Mouse (Mus musculus): ENCODE measurements around the gene Mnd1. TPM values are rescaled to one million over a fixed set of nuclear protein-coding genes. Genes with fewer than 3 reads are reported as not detected.
A peak's percentile ranks its signal among the peaks of the same experiment; 100 is the strongest.

Gene Mnd1
- polyA plus RNA-seq, 1 experiment, result 21.4 TPM

DNA sequence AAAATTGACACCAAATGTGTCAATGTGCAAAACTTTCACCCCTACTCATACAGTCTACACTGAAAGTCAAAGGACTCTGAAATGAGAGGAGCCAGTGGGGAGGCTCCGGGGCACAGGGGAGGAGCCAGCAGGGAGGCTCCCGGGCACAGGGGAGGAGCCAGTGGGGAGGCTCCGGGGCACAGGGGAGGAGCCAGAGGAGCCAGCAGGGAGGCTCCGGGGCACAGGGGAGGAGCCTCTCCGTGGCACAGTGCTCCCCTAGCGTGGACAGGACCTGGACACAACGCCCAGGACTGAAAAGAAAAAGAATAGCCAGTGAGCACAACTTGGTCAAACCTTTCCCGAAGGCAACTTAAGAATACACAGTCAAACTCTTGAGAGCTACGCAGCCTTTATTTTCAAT, 20.2 kb downstream of the Mnd1 start:
- Histone ChIP-seq H3K4me3 (ENCODE audit: insufficient read depth, low read depth, low read length) (peak overlapping the region; percentile 39), H3K27ac (replicated peaks; ENCODE audit: low read depth, low read length) (peak overlapping the region; percentile 73), H3K4me1 (ENCODE audit: control insufficient read depth, insufficient read depth, insufficient read length, low read length) (0 out of 2 replicates have a peak, but pooled peaks cover 2% of the 10 kb centered on the region)

DNA sequence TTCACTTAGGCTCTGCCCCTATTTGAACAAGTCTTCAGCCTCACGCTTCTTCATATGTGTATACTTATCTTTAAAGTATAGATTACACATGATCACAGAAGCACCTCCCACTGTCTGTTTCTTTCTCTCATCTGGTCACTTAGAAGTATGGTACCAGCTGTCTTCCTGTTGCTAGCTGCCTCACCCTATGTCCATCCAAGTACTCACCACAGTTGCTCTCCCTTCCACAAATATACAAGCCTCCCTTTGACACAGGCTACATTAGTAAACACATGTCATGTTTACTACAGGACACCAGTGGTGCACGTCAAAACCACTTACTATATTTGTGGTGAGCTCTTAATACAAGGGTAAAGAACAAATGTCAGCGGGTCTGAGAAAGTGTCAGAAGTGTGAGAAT, 24.2 kb downstream of the Mnd1 start:
- H3K4me1 ChIP-seq (ENCODE audit: control insufficient read depth, insufficient read depth, insufficient read length, low read length), result peaks cover 8% of the 10 kb centered on the region; the same call in 1 of the 2 replicates
- no peak overlapping the region for H3K4me3 ChIP-seq (ENCODE audit: insufficient read depth, low read depth, low read length)
- H3K27ac ChIP-seq (replicated peaks; ENCODE audit: low read depth, low read length), result no peak overlapping the region

DNA sequence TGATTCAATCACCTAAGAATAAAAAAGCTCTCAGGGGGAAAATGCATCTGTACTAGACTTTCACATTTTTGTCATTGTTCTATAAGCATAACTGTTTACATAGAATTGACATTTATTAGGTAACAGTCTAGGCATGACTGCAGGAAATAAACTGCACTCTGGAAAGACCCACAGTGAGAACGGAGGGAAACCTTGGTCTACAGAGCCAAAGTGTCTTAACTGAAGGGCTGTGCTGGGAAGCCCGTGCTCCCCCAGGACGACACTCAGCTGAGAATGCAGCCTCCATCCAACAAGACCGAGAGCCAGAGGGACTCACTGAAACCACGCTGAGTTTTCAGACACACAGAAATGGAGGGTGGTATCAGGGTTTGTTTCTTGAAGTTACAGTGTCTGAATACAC, 24.8 kb downstream of the Mnd1 start:
- Histone ChIP-seq H3K27ac (replicated peaks; ENCODE audit: low read depth, low read length) (no peak overlapping the region), H3K4me3 (ENCODE audit: insufficient read depth, low read depth, low read length) (no peak overlapping the region), H3K4me1 (ENCODE audit: control insufficient read depth, insufficient read depth, insufficient read length, low read length) (peaks cover 7% of the 10 kb centered on the region; the same call in 1 of the 2 replicates)

DNA sequence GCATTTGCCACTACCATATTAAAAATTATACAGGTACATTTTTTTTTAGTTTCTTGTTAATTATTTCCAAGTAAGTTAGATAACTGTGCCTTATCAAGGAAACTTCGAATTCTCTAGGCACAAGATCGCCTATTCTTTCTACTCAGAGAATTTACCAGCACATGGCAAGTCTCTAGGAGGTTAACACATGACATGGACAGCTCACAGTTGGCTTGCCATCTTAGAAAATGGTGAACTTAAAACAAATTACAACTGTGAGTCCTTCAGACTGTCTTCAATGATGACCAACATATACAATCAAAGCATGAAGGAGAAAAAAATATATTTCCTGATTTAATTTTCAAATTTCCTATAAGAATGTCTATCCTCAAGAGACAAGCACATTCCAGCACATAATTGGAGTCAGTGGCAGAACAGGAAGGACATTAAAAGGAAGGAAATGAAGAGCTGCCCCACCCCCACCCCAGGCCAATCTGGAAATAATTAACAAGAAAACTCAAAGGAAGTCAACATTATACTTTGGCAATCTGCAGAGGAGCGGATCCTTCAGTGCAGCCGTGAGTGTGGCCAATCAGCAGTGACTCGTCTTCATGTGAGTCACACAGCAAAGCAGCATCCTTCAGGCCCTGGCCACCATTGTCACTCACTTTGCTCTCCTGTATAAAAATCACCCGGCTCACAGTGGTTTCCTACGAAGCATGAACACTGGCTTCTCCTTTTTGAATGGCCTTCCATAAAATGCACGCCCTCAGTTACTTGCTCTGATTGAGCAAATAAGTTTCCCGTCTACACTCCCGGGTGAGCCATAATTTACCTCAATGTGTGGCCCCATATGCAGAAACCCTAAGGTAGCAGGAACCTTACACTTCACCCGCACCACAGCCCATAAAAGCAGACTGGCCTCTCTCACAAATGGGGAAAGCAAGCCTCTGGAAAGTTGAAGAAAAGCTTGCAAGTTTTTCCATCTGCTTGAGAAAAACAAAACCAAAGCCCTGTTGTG, 26.4 kb downstream of the Mnd1 start:
- Histone ChIP-seq H3K27ac (replicated peaks; ENCODE audit: low read depth, low read length) (peak overlapping the region; percentile 47; the same call in 1 of the 2 replicates), H3K4me1 (ENCODE audit: control insufficient read depth, insufficient read depth, insufficient read length, low read length) (peaks cover 6% of the 10 kb centered on the region; the same call in 1 of the 2 replicates), H3K4me3 (ENCODE audit: insufficient read depth, low read depth, low read length) (no peak overlapping the region)

DNA sequence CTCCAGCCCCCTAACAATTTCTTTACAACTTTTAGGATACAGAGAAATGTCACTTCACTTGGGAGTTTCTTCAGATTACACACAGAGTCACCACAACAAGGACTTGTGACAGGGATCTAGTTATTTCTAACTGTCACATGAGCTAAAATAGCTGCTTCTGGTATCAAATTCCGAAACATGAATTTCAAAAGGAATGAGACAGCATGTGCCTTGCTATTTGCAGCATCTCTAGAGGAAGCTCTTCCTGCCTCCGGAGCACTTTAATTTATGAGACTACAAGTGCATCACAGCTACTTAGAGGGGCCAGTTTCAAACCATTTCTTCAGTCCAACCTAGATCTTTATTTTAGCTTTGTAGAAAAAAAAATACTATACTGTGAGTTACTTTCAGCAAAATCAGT, 28.2 kb downstream of the Mnd1 start:
- H3K4me3 ChIP-seq (ENCODE audit: insufficient read depth, low read depth, low read length), result no peak overlapping the region
- peaks cover 6% of the 10 kb centered on the region; the same call in 1 of the 2 replicates for H3K4me1 ChIP-seq (ENCODE audit: control insufficient read depth, insufficient read depth, insufficient read length, low read length)
- no peak overlapping the region for H3K27ac ChIP-seq (replicated peaks; ENCODE audit: low read depth, low read length)

DNA sequence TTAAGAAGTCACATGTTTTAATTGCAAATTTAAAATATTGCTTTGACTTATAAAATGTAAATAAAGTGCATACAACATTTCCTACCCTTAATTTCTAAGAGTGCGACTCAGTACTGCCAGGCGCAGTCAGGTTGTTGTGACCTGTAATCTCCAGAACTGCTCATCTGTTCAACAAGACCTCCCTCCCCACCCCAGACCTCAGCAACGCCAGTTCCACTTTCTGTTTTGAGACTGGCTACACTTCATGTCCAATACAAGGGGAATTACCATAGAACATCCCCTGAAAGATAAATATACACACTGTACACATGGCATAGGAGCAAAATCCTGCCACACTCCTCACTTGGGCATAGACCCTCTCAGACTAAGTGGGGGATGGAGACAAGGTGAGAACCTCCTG, 28.9 kb downstream of the Mnd1 start:
- Histone ChIP-seq H3K4me1 (ENCODE audit: control insufficient read depth, insufficient read depth, insufficient read length, low read length) (peaks cover 6% of the 10 kb centered on the region; the same call in 1 of the 2 replicates), H3K4me3 (ENCODE audit: insufficient read depth, low read depth, low read length) (no peak overlapping the region), H3K27ac (replicated peaks; ENCODE audit: low read depth, low read length) (no peak overlapping the region)

DNA sequence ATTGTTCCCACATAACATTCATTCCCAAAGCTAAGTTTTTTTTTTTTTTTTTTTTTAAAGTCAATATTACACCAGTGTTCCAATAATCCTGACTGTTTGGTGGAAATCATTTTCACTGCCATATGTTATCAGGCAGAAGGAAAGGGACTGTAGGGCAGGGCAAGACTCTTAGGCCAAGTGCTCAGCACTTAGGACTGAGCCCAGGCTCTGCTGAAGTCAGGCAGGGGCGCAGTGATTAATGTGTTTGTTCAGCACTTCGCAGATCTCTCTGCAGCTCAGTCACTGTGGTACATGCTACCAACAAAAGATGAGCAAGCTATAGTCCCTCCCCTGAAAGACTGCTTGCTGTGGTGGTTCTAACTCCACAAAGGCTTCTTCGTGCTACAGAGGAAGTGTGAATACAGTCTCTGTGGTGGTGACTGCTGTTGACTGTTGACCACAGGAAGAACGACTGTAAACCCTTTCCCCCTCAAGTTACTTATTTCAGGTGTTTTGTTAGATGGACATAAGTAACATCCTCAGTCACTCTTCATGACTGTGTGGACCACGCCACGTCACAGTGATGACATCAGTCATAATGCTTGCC, 29.8 kb downstream of the Mnd1 start:
- Histone ChIP-seq H3K4me1 (ENCODE audit: control insufficient read depth, insufficient read depth, insufficient read length, low read length) (peaks cover 6% of the 10 kb centered on the region; the same call in 1 of the 2 replicates), H3K4me3 (ENCODE audit: insufficient read depth, low read depth, low read length) (no peak overlapping the region), H3K27ac (replicated peaks; ENCODE audit: low read depth, low read length) (no peak overlapping the region)

DNA sequence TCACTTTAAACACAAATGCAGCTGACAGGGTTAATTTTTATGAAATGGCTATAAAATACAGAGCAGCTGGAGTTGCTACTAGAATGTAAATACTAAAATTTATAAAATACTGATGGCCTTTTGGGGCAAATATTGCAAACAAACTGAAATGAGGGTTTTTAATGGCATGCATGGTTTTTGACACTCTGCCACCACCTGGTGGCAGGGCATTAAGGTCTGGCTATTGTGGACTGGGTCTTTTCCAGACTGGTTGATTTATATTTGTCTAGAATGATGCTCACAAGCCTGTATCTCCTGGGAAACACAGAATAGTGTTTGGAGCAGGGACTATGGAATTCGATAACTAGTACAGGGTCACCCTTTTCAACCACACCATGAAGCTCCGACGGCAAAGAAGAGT, 32.1 kb downstream of the Mnd1 start:
- Histone ChIP-seq H3K27ac (replicated peaks; ENCODE audit: low read depth, low read length) (no peak overlapping the region), H3K4me1 (ENCODE audit: control insufficient read depth, insufficient read depth, insufficient read length, low read length) (no peaks in the 10 kb centered on the region), H3K4me3 (ENCODE audit: insufficient read depth, low read depth, low read length) (no peak overlapping the region)

DNA sequence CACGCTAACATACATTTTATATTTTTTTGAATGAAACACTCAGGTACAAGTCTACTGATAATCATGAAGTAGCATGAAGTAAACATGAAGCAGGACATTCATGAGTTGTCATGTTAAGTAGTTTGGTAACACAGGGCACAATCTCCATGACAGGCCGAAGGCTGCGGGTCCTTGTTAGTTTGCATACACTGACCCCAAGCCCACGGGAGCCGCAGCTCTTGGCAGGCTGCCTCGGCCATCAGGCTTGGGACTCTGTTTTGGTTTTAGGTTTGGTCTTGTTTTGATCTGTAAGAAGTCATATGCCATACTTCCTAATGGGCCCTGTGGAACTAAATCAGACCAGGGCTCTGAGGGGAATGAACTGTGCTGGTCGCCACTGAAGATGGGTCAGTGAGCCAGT, 36.9 kb downstream of the Mnd1 start:
- H3K27ac ChIP-seq (replicated peaks; ENCODE audit: low read depth, low read length), result no peak overlapping the region
- H3K4me3 ChIP-seq (ENCODE audit: insufficient read depth, low read depth, low read length), result no peak overlapping the region

DNA sequence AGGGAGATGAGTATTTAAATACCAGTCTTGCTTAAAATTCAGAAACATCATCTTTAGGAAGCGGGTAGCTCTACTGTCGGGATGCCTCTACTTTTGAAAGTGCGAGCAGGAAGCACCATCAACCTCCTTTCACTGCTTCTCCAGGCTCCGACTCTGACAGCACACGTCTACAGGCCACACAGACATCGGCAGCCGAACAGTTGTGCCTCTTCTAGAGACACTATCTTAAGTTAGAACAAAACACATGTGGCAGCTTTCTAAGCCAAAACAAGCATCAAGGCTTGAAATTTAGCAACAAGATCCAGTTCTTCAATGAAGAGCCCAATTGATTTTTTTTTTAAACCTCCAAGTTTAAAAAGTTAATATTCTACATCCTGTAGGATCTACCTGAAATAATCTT, 37.4 kb downstream of the Mnd1 start:
- Histone ChIP-seq H3K4me3 (ENCODE audit: insufficient read depth, low read depth, low read length) (no peak overlapping the region), H3K4me1 (ENCODE audit: control insufficient read depth, insufficient read depth, insufficient read length, low read length) (no peaks in the 10 kb centered on the region), H3K27ac (replicated peaks; ENCODE audit: low read depth, low read length) (no peak overlapping the region)

More for the DNA sequence above, 36.9 kb downstream of the Mnd1 start:
- H3K4me1 ChIP-seq (ENCODE audit: control insufficient read depth, insufficient read depth, insufficient read length, low read length), result no peaks in the 10 kb centered on the region

DNA sequence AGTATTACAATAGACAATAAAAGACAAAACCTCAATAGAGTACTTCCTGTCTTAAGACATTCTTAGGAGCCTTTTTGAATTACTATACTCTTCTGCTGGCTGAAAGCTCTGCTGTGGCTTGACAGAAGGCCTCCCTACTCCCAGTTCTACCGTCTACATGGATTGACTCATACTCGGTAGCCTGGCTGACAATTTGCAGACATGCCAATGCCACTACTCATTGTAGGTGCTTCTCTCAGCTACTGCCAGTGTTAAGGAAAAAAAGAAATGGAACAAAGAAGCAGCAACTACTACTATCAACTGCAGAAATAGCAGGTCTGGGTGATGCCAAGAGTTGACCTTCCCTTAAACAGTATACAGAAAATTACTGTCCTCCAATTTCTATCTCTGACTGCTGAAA, 47.0 kb downstream of the Mnd1 start:
- Histone ChIP-seq H3K4me3 (ENCODE audit: insufficient read depth, low read depth, low read length) (no peak overlapping the region), H3K27ac (replicated peaks; ENCODE audit: low read depth, low read length) (no peak overlapping the region), H3K4me1 (ENCODE audit: control insufficient read depth, insufficient read depth, insufficient read length, low read length) (no peaks in the 10 kb centered on the region)

DNA sequence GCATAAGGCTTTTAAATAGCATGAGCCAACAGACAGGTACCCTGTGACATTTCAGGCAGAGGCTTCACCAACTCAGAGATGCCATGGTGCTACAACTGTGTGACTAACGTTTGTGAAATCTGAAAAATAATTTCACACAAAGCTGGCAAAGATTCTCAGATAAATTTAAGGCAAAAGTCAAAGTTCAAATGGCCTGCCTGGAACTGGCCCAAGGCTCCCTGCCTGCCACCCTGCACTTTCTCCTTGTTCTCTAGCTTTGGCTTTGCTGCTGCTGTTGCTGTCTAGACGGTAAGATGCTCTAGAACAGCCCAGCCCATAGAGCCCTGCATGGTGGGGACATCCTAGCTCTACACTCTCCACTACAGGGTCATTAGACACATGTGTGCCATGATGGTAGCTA, 49.5 kb downstream of the Mnd1 start:
- H3K27ac ChIP-seq (replicated peaks; ENCODE audit: low read depth, low read length), result no peak overlapping the region

DNA sequence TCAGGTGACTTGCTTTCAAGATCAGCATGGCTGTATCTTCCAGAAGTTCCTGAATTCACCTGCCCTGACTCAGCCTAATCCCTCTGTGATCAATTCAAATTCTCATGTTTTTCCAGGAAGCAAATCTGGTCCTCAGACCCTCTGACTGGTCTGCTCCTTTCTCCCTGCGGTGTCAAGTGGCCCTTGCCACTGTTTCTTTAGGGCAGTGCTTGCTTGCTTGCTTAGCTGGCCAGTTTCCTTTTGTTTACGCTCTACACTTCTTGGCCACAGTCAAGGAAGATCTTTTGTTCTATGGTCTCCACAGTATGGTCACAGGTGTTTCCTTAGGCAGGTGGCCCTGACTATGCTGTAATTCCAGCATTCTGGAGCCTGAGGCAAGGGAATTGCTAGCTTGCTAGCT, 52.0 kb downstream of the Mnd1 start:
- Histone ChIP-seq H3K4me3 (ENCODE audit: insufficient read depth, low read depth, low read length) (no peak overlapping the region), H3K4me1 (ENCODE audit: control insufficient read depth, insufficient read depth, insufficient read length, low read length) (no peaks in the 10 kb centered on the region), H3K27ac (replicated peaks; ENCODE audit: low read depth, low read length) (no peak overlapping the region)

More for the DNA sequence above, 49.5 kb downstream of the Mnd1 start:
- H3K4me3 ChIP-seq (ENCODE audit: insufficient read depth, low read depth, low read length), result no peak overlapping the region
- H3K4me1 ChIP-seq (ENCODE audit: control insufficient read depth, insufficient read depth, insufficient read length, low read length), result no peaks in the 10 kb centered on the region

DNA sequence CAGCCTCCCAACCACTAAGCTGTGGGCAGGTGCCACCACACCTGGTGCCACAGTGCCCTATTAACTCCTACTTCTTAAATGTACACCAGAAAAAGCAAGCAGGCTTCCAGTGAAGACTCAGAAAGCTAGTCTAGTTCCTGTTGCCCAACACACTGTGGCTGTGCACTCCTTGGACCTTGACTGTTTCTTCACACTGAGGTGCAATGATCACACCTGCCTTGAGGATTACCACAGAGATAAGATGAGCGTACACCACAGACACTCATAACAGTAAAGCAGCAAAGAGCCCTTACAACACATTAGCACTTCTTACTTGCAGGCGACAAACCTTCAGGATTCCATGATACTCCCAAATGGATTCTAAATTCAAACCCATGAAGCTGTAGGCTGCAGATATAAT, 62.7 kb downstream of the Mnd1 start:
- H3K4me3 ChIP-seq (ENCODE audit: insufficient read depth, low read depth, low read length), result no peak overlapping the region
- no peaks in the 10 kb centered on the region for H3K4me1 ChIP-seq (ENCODE audit: control insufficient read depth, insufficient read depth, insufficient read length, low read length)
- no peak overlapping the region for H3K27ac ChIP-seq (replicated peaks; ENCODE audit: low read depth, low read length)

DNA sequence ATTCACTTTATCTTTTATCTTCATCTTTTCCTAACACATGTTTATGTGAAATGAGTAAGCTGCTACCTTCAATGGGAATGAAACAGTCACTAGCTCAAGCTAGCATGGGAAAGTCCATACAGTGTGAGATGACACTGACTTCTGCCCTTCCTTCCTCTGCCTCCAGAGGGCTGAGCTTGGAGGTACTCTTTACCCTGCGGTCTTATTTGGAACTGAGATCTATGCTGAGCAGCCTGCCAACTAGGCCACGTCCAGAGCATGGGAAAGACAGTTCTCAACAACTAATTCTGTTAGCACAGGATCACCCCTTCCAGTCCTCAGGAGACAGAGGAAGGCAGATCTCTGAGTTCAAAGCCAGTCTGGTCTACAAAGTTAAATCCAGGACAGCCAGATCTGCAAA, 64.6 kb downstream of the Mnd1 start:
- Histone ChIP-seq H3K27ac (replicated peaks; ENCODE audit: low read depth, low read length) (no peak overlapping the region), H3K4me1 (ENCODE audit: control insufficient read depth, insufficient read depth, insufficient read length, low read length) (no peaks in the 10 kb centered on the region), H3K4me3 (ENCODE audit: insufficient read depth, low read depth, low read length) (no peak overlapping the region)

Data from brown adipose tissue, adult 24 weeks (tissue).